Mouse (Mus musculus) liver, adult 2 months (tissue): ENCODE measurements at regions not wholly inside any gene's neighbourhood (a gene's known extent, or its start where the extent isn't known, plus 50 kb on each side); places are given as distances from the start of the nearest gene placed in this dataset.
"Not testable (repeated sequence)": the region's sequence is repeated elsewhere in the genome, so short reads cannot be mapped to it uniquely, and the experiment has no call there.

Source experiments
- DNase-seq: peaks from one replicate; pipeline ENCODE4 v3.0.0-alpha.2; 2011; ENCODE audit warnings: low read depth, low spot score; ENCODE audit errors: extremely low read depth
- H3K27ac ChIP-seq: fragments of 200-500 bp; replicated peaks from 2 replicates; pipeline ENCODE4 v1.5.1; 2012; ENCODE audit warnings: low read depth, mild to moderate bottlenecking, control low read depth, inconsistent platforms, low read length; ENCODE audit not compliant: insufficient read depth
- H3K27me3 ChIP-seq: fragments of 200-500 bp; 2 replicates; pipeline ENCODE4 v1.6.1; 2012; ENCODE audit warnings: mild to moderate bottlenecking, moderate library complexity, low read length, inconsistent platforms; ENCODE audit not compliant: control insufficient read depth, insufficient read depth
- H3K36me3 ChIP-seq: fragments of 200-500 bp; 2 replicates; pipeline ENCODE4 v1.6.1; 2012; ENCODE audit warnings: low read length, inconsistent platforms; ENCODE audit not compliant: control insufficient read depth, insufficient read depth
- H3K4me1 ChIP-seq: fragments of 200-500 bp; 2 replicates; pipeline ENCODE4 v1.6.1; 2011; ENCODE audit warnings: low read length; ENCODE audit not compliant: control insufficient read depth, insufficient read depth
- H3K4me3 ChIP-seq: fragments of 200-500 bp; 2 replicates; pipeline ENCODE4 v1.5.1; 2011; ENCODE audit warnings: low read depth, mild to moderate bottlenecking, control low read depth, low read length, moderate library complexity; ENCODE audit not compliant: insufficient read depth
- H3K79me2 ChIP-seq: fragments of 200-500 bp; 2 replicates; pipeline ENCODE4 v1.6.1; 2012; ENCODE audit warnings: inconsistent platforms, mild to moderate bottlenecking, low read length, moderate library complexity; ENCODE audit not compliant: control insufficient read depth, insufficient read depth
- H3K9ac ChIP-seq: fragments of 200-500 bp; 2 replicates; pipeline ENCODE4 v1.6.1; 2012; ENCODE audit warnings: low read depth, mild to moderate bottlenecking, control low read depth, inconsistent platforms, low read length
- CTCF ChIP-seq: fragments of 200-500 bp; IDR thresholded peaks from 2 replicates; pipeline ENCODE4 v1.5.1; 2011; ENCODE audit warnings: low read depth, low read length, control low read depth
- POLR2A ChIP-seq: fragments of 200-500 bp; IDR thresholded peaks from 2 replicates; pipeline ENCODE4 v1.6.1; 2011; ENCODE audit warnings: low read length, control low read depth; ENCODE audit not compliant: insufficient read depth; ENCODE audit errors: extremely low read depth
- WGBS: fragments of 180-500 bp; shearing (Covaris S2); methylation state at CpG from one replicate; pipeline ENCODE4 v1.1.7; 2018; 5-methylcytosine and 5-hydroxymethylcytosine counted together

GRCm38 (mm10) chr5:75410240-75411186 lies 164.2 kb upstream of the Kit start:
- DNase-seq = no peak
- H3K4me3 ChIP-seq = no peak overlapping the region
- H3K27ac ChIP-seq = no peak overlapping the region
- no peak for TF ChIP-seq CTCF
- no peak overlapping the region for H3K9ac ChIP-seq
- no peaks in the 10 kb centered on the region for H3K79me2 ChIP-seq
- H3K36me3 ChIP-seq = no peaks in the 10 kb centered on the region
- H3K27me3 ChIP-seq = no peaks in the 10 kb centered on the region
- H3K4me1 ChIP-seq = no peaks in the 10 kb centered on the region
- WGBS = 91% methylated on average over 24 of the region's 24 CpGs

- H3K79me2 ChIP-seq, H3K27me3 ChIP-seq, DNase-seq, H3K27ac ChIP-seq, H3K4me1 ChIP-seq, H3K4me3 ChIP-seq, H3K36me3 ChIP-seq, H3K9ac ChIP-seq: not testable (repeated sequence)
- 91% methylated on average over 2 of the region's 2 CpGs for WGBS
Observed at GRCm38 (mm10) chr5:75419282-75419681, 155.4 kb upstream of the Kit start.

- Histone ChIP-seq H3K27me3 (no peaks in the 10 kb centered on the region), H3K27ac (no peak overlapping the region), H3K79me2 (no peaks in the 10 kb centered on the region), H3K4me3 (no peak overlapping the region), H3K36me3 (no peaks in the 10 kb centered on the region), H3K9ac (no peak overlapping the region), H3K4me1 (no peaks in the 10 kb centered on the region)
- TF ChIP-seq CTCF (no peak), POLR2A (no peak)
- DNase-seq = no peak
- 80% methylated on average over 2 of the region's 2 CpGs for WGBS
Observed at GRCm38 (mm10) chr5:75432885-75433284, 141.8 kb upstream of the Kit start.

GRCm38 (mm10) chr5:75437924-75438323 lies 136.8 kb upstream of the Kit start:
- TF ChIP-seq CTCF (no peak), POLR2A (no peak)
- Histone ChIP-seq H3K27me3 (no peaks in the 10 kb centered on the region), H3K9ac (no peak overlapping the region), H3K36me3 (no peaks in the 10 kb centered on the region), H3K4me1 (no peaks in the 10 kb centered on the region), H3K27ac (no peak overlapping the region), H3K4me3 (no peak overlapping the region), H3K79me2 (no peaks in the 10 kb centered on the region)
- DNase-seq = no peak
- 84% methylated on average over 5 of the region's 5 CpGs for WGBS

DNA sequence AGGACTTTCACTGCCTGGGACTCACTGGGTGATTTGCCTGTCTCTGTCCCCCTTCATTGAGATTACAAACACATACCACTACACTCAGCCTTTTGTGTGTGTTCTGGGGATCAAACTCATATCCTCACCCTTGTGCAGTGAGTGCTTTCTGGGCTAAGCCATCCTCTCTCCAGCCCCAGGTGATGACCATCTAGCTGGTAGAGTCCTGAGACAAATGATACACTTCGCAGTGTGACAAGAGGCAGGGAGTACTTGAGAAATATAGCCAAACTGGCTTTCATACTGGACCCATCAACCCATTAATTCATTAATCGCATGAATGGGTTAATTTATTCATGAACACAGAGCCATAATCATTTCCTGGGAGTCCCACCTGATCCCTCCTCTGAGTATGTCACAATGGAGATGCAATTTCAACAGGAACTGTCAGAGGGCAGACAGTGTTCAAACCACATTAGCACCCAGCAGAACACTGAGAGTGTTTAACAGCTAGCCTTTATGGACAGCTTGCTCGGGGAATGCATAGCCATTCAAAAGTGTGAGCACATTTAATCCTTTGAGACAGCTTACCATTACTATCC lies 130.6 kb upstream of the Kit start:
- TF ChIP-seq CTCF = no peak
- Histone ChIP-seq H3K27ac (no peak overlapping the region), H3K36me3 (no peaks in the 10 kb centered on the region), H3K9ac (no peak overlapping the region), H3K4me3 (no peak overlapping the region), H3K79me2 (no peaks in the 10 kb centered on the region), H3K27me3 (no peaks in the 10 kb centered on the region), H3K4me1 (peaks cover 4% of the 10 kb centered on the region; the same call in 1 of the 2 replicates)
- DNase-seq = no peak
- 94% methylated on average over 3 of the region's 3 CpGs for WGBS

GRCm38 (mm10) chr5:75446386-75446785 lies 128.3 kb upstream of the Kit start:
- Histone ChIP-seq H3K4me1 (peaks cover 4% of the 10 kb centered on the region; the same call in 1 of the 2 replicates), H3K27ac (no peak overlapping the region), H3K9ac (no peak overlapping the region), H3K4me3 (no peak overlapping the region), H3K36me3 (no peaks in the 10 kb centered on the region), H3K79me2 (no peaks in the 10 kb centered on the region), H3K27me3 (no peaks in the 10 kb centered on the region)
- DNase-seq = peak; percentile 24
- TF ChIP-seq POLR2A (no peak), CTCF (no peak)
- WGBS = 59% methylated on average over 1 of the region's 1 CpGs
